Mouse (Mus musculus): ENCODE data around the gene Olfr55. TPM values are rescaled to one million over a fixed set of nuclear protein-coding genes. Genes with fewer than 3 reads are reported as not detected.
"Not testable (repeated sequence)": the region's sequence is repeated elsewhere in the genome, so short reads cannot be mapped to it uniquely, and the experiment has no call there.

Olfr55 gene
- total RNA-seq (2014; rRNA removed), result not detected in 2 replicates
- polyA plus RNA-seq (2015; fragmentation: Nextera tagmentation; extraction: Ambion mirVana), result not detected in 2 replicates

DNA sequence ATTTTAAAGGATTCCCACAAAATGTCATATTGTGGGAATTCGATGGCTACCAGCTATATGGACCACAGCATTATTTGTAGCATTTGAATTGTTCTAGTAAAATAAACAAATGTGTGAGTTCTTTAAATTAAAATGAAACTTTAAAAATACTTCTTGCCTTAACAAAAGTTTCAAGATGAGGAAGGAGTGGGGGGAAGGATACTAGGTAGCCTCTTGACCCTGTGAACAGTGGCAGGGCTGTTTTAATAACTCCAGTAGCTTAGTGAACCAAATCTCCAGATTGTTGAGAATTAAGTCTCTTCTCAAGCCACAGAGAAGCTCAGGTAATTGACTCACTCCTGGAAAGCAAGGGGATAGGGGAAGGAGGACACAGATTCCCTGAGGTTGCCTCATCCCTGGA lies at the start of gene Olfr55:
TSS of gene Olfr55 (plus strand) at position 301 of the 400 bp plus-strand sequence.
- H3K4me2 ChIP-seq (ENCODE audit: low read depth, low read length); DNase-seq (ENCODE audit: low spot score); H3K9me3 ChIP-seq (ENCODE audit: low read length); ATAC-seq; H3K36me3 ChIP-seq (ENCODE audit: insufficient read depth, low read length); H3K27me3 ChIP-seq (ENCODE audit: insufficient read depth, low read length); H3K9ac ChIP-seq (replicated peaks; ENCODE audit: low read length); H3K27ac ChIP-seq; H3K4me3 ChIP-seq (ENCODE audit: low read length); H3K4me1 ChIP-seq (ENCODE audit: insufficient read depth, low read length): not testable (repeated sequence)
- WGBS, result 84% methylated on average over 1 of the region's 1 CpGs

DNA sequence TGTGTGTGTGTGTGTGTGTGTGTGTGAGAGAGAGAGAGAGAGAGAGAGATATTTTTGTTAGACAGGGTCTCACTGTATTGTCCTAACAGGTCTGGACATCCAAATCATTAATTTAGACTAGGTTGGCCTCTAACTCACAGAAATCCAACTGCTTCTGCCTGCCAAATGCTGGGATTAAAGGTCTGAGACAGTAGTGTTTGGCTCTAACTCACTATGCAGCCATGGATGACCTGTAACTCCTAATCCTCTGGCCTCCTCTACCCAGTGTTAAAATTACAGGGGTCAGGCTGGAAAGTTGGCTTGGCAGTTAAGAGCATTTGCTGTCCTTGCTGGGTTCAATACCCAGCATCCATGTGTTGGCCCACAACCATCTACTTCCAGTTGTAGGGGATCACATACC lies 43.7 kb upstream of the Olfr55 start:
- H3K9ac ChIP-seq (replicated peaks; ENCODE audit: low read length), result no peak overlapping the region
- H3K4me2 ChIP-seq (ENCODE audit: low read depth, low read length), result no peak overlapping the region
- no peaks in the 10 kb centered on the region for H3K4me1 ChIP-seq (ENCODE audit: insufficient read depth, low read length)
- no peaks in the 10 kb centered on the region for H3K27me3 ChIP-seq (ENCODE audit: insufficient read depth, low read length)
- no peaks in the 10 kb centered on the region for H3K36me3 ChIP-seq (ENCODE audit: insufficient read depth, low read length)
- H3K9me3 ChIP-seq (ENCODE audit: low read length), result no peaks in the 10 kb centered on the region
- ATAC-seq (no peak), DNase-seq (ENCODE audit: low spot score) (no peak)
- TF ChIP-seq CTCF (IDR thresholded peaks at IDR 0.05; ENCODE audit: low read depth), result no peak
- H3K27ac ChIP-seq, result no peak overlapping the region
- no peak overlapping the region for H3K4me3 ChIP-seq (ENCODE audit: low read length)

DNA sequence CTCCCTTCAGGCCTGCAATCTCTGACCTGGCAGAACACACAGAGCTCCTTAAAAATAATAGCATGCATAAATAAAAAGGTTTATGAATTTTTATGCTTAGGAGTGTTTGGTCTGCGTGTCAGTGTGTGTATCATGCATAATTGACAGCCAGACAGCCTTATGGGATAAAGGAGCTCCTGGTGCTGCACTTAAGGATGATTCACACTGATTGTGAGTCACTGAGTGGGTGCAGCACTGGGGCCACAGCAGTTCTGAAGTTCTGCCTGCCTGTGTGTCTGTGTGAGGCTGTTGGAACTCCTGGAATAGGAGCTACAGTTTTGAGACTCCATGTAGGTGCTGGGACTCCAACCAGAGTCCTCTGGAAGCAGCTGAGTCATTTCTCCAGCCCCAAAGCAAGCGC lies 42.0 kb upstream of the Olfr55 start:
- Histone ChIP-seq H3K4me3 (ENCODE audit: low read length) (no peak overlapping the region), H3K4me1 (ENCODE audit: insufficient read depth, low read length) (no peaks in the 10 kb centered on the region), H3K27me3 (ENCODE audit: insufficient read depth, low read length) (no peaks in the 10 kb centered on the region), H3K36me3 (ENCODE audit: insufficient read depth, low read length) (no peaks in the 10 kb centered on the region), H3K9ac (replicated peaks; ENCODE audit: low read length) (no peak overlapping the region), H3K4me2 (ENCODE audit: low read depth, low read length) (no peak overlapping the region), H3K9me3 (ENCODE audit: low read length) (no peaks in the 10 kb centered on the region), H3K27ac (no peak overlapping the region)
- ATAC-seq (no peak), DNase-seq (ENCODE audit: low spot score) (no peak)
- no peak for TF ChIP-seq CTCF (IDR thresholded peaks at IDR 0.05; ENCODE audit: low read depth)
- WGBS, result 59% methylated on average over 2 of the region's 2 CpGs

DNA sequence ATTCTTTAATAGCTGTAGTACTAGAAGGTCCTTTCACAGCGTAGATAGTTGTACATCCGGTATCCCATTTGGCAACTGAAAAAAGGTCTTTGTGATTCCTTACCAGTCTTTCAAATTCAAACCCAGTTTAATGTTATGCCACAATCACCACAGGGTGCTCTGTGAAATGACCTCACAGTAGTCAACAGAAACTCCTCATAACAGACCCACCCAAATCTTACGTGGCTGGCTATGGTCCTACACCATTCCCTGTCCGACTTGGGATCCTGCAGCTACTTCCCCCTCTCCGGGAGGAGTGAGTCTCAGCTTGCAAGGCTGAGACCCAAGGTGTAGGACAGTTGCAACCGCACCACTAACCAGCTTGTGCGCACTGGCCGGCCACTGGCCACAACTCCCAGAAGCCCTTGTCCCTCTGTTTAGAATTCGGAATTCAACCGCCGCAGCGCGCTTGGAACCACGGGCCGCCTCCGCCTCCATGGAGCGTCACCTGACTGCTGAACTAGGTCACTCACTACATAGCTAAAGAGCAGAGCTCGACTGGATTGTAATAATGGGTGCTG lies 28.9 kb upstream of the Olfr55 start, which contains the start of gene Morc2b:
TSS of gene Morc2b (minus strand) at position 423 of the 560 bp plus-strand sequence.
- H3K27ac ChIP-seq, result no peak within 1 kb of the TSS
- no peak for TF ChIP-seq CTCF (IDR thresholded peaks at IDR 0.05; ENCODE audit: low read depth)
- H3K4me1 ChIP-seq (ENCODE audit: insufficient read depth, low read length), result no peaks in the 10 kb centered on the region
- 78% methylated on average over 18 of the region's 18 CpGs for WGBS
- no peak for DNase-seq (ENCODE audit: low spot score)
- H3K36me3 ChIP-seq (ENCODE audit: insufficient read depth, low read length), result no peaks in the 10 kb centered on the region
- ATAC-seq, result no peak
- H3K4me2 ChIP-seq (ENCODE audit: low read depth, low read length), result no peak within 1 kb of the TSS
- no peaks in the 10 kb centered on the region for H3K27me3 ChIP-seq (ENCODE audit: insufficient read depth, low read length)
- 0 out of 2 replicates have a peak, but pooled peaks cover 3% of the 10 kb centered on the region for H3K9me3 ChIP-seq (ENCODE audit: low read length)
- no peak within 1 kb of the TSS for H3K4me3 ChIP-seq (ENCODE audit: low read length)
- H3K9ac ChIP-seq (replicated peaks; ENCODE audit: low read length), result no peak within 1 kb of the TSS

DNA sequence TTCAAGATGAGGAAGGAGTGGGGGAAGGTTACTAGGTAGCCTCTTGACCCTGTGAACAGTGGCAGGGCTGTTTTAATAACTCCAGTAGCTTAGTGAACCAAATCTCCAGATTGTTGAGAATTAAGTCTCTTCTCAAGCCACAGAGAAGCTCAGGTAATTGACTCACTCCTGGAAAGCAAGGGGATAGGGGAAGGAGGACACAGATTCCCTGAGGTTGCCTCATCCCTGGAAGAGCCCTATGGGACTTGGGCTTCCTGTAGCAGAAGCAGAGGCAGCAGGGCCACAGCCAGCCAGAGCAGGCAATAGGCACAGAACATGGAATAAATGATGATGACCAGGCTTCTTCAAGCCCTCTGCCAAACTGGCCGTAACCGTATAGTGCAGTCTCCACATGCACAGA lies 22.8 kb downstream of the Olfr55 start, which contains the start of gene Olfr239:
TSS of gene Olfr239 (plus strand) at position 301 of the 400 bp plus-strand sequence.
- not testable (repeated sequence) for H3K4me1 ChIP-seq (ENCODE audit: insufficient read depth, low read length); H3K36me3 ChIP-seq (ENCODE audit: insufficient read depth, low read length); DNase-seq (ENCODE audit: low spot score); H3K9me3 ChIP-seq (ENCODE audit: low read length); ATAC-seq; H3K4me2 ChIP-seq (ENCODE audit: low read depth, low read length); H3K27me3 ChIP-seq (ENCODE audit: insufficient read depth, low read length); H3K9ac ChIP-seq (replicated peaks; ENCODE audit: low read length); H3K27ac ChIP-seq; H3K4me3 ChIP-seq (ENCODE audit: low read length)
- WGBS, result no CpG with 5 or more reads among the region's 2 CpGs

GRCm38 (mm10) chr17:33221590-33221989 lies 53.3 kb downstream of the Olfr55 start, which contains the start of gene Olfr1564:
TSS of gene Olfr1564 (minus strand) at chr17:33221690.
- TF ChIP-seq CTCF (IDR thresholded peaks at IDR 0.05; ENCODE audit: low read depth), result no peak
- DNase-seq (ENCODE audit: low spot score) (no peak), ATAC-seq (no peak)
- Histone ChIP-seq H3K27me3 (ENCODE audit: insufficient read depth, low read length) (no peaks in the 10 kb centered on the region), H3K4me3 (ENCODE audit: low read length) (no peak within 1 kb of the TSS), H3K36me3 (ENCODE audit: insufficient read depth, low read length) (no peaks in the 10 kb centered on the region), H3K27ac (no peak within 1 kb of the TSS), H3K4me2 (ENCODE audit: low read depth, low read length) (no peak within 1 kb of the TSS), H3K9ac (replicated peaks; ENCODE audit: low read length) (no peak within 1 kb of the TSS), H3K4me1 (ENCODE audit: insufficient read depth, low read length) (no peaks in the 10 kb centered on the region), H3K9me3 (ENCODE audit: low read length) (peaks cover 11% of the 10 kb centered on the region; the same call in 1 of the 2 replicates)
- 90% methylated on average over 2 of the region's 2 CpGs for WGBS

Other genes with a start within 250 kb of the Olfr55 start
- 9.3 and 15.2 TPM in 2 replicates for gene Cyp4f13, start 221.0 kb upstream of the Olfr55 start, total RNA-seq (2014; rRNA removed)
- gene Cyp4f13, start 221.0 kb upstream of the Olfr55 start, polyA plus RNA-seq (2015; fragmentation: Nextera tagmentation; extraction: Ambion mirVana), result 11.1 and 16.0 TPM in 2 replicates
- gene Zfp472, start 202.6 kb upstream of the Olfr55 start, total RNA-seq (2014; rRNA removed), result 3.8 and 5.9 TPM in 2 replicates
- gene Zfp472, start 202.6 kb upstream of the Olfr55 start, polyA plus RNA-seq (2015; fragmentation: Nextera tagmentation; extraction: Ambion mirVana), result 6.4 and 6.5 TPM in 2 replicates
- gene Zfp952, start 175.3 kb upstream of the Olfr55 start, total RNA-seq (2014; rRNA removed), result 8.7 and 9.9 TPM in 2 replicates
- gene Zfp952, start 175.3 kb upstream of the Olfr55 start, polyA plus RNA-seq (2015; fragmentation: Nextera tagmentation; extraction: Ambion mirVana), result 10.8 and 11.7 TPM in 2 replicates
- 10.8 and 12.7 TPM in 2 replicates for gene Zfp763, start 135.0 kb upstream of the Olfr55 start, total RNA-seq (2014; rRNA removed)
- 15.3 and 16.7 TPM in 2 replicates for gene Zfp763, start 135.0 kb upstream of the Olfr55 start, polyA plus RNA-seq (2015; fragmentation: Nextera tagmentation; extraction: Ambion mirVana)
- not detected in 2 replicates for gene 4921501E09Rik, start 100.4 kb upstream of the Olfr55 start, total RNA-seq (2014; rRNA removed)
- gene 4921501E09Rik, start 100.4 kb upstream of the Olfr55 start, polyA plus RNA-seq (2015; fragmentation: Nextera tagmentation; extraction: Ambion mirVana), result not detected in 2 replicates
- gene Zfp563, start 79.1 kb upstream of the Olfr55 start, total RNA-seq (2014; rRNA removed), result 9.7 and 11.6 TPM in 2 replicates
- gene Zfp563, start 79.1 kb upstream of the Olfr55 start, polyA plus RNA-seq (2015; fragmentation: Nextera tagmentation; extraction: Ambion mirVana), result 10.3 and 11.8 TPM in 2 replicates
- gene Morc2b, start 28.8 kb upstream of the Olfr55 start, total RNA-seq (2014; rRNA removed), result 0.05 TPM in 1 of 2 replicates, not detected in the other
- 0.54 and 0.63 TPM in 2 replicates for gene Morc2b, start 28.8 kb upstream of the Olfr55 start, polyA plus RNA-seq (2015; fragmentation: Nextera tagmentation; extraction: Ambion mirVana)
- gene Olfr239, start 22.9 kb downstream of the Olfr55 start, total RNA-seq (2014; rRNA removed), result not detected in 2 replicates
- gene Olfr239, start 22.9 kb downstream of the Olfr55 start, polyA plus RNA-seq (2015; fragmentation: Nextera tagmentation; extraction: Ambion mirVana), result not detected in 2 replicates
- 0.21 and 1.2 TPM in 2 replicates for gene Olfr1564, start 53.2 kb downstream of the Olfr55 start, total RNA-seq (2014; rRNA removed)
- gene Olfr1564, start 53.2 kb downstream of the Olfr55 start, polyA plus RNA-seq (2015; fragmentation: Nextera tagmentation; extraction: Ambion mirVana), result not detected in 2 replicates
- gene Zfp955a, start 86.7 kb downstream of the Olfr55 start, total RNA-seq (2014; rRNA removed), result 13.4 and 14.2 TPM in 2 replicates
- 17.1 and 18.5 TPM in 2 replicates for gene Zfp955a, start 86.7 kb downstream of the Olfr55 start, polyA plus RNA-seq (2015; fragmentation: Nextera tagmentation; extraction: Ambion mirVana)
- gene Olfr63, start 96.2 kb downstream of the Olfr55 start, total RNA-seq (2014; rRNA removed), result not detected in 2 replicates
- 0.03 TPM in 1 of 2 replicates, not detected in the other for gene Olfr63, start 96.2 kb downstream of the Olfr55 start, polyA plus RNA-seq (2015; fragmentation: Nextera tagmentation; extraction: Ambion mirVana)
- 12.6 and 16.9 TPM in 2 replicates for gene Zfp955b, start 121.1 kb downstream of the Olfr55 start, total RNA-seq (2014; rRNA removed)
- gene Zfp955b, start 121.1 kb downstream of the Olfr55 start, polyA plus RNA-seq (2015; fragmentation: Nextera tagmentation; extraction: Ambion mirVana), result 14.3 and 14.9 TPM in 2 replicates
- 14.1 and 19.3 TPM in 2 replicates for gene Zfp81, start 190.4 kb downstream of the Olfr55 start, total RNA-seq (2014; rRNA removed)
- 14.1 and 14.5 TPM in 2 replicates for gene Zfp81, start 190.4 kb downstream of the Olfr55 start, polyA plus RNA-seq (2015; fragmentation: Nextera tagmentation; extraction: Ambion mirVana)
- 4.4 and 5.2 TPM in 2 replicates for gene Zfp101, start 226.2 kb downstream of the Olfr55 start, total RNA-seq (2014; rRNA removed)
- 11.1 and 11.2 TPM in 2 replicates for gene Zfp101, start 226.2 kb downstream of the Olfr55 start, polyA plus RNA-seq (2015; fragmentation: Nextera tagmentation; extraction: Ambion mirVana)

All from hindbrain, postnatal 0 days (tissue).